8 mouse cellular contexts compared by ENCODE assay signal in the genomic region with DNA sequence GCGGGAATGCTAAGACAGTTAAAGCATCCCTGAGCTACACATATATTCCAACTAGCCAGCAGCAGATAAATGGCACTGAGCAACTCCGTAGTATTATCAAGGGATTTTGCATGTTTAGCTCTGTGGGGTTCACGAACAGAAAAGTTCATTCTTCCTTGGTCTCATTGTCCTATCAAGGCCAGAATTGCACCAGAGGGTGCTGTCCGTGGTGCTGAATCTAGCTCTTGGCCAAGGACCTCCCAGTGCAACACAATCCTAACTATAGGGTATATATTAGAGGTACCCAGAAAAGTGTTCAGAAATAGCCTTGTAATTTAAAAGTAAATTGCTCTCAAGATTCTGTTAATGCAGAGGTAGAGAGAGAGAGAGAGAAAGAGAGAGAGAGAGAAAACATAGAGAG.
DNase-seq lines count a peak whose midpoint lies in the region; ATAC-seq and TF ChIP-seq lines count a peak whose summit lies in the region.

No protein-coding gene starts in this region.

- H3K4me1 ChIP-seq in hindbrain, embryonic 11.5 days (replicated peaks; ENCODE audit: control insufficient read depth, insufficient read depth, low read length) = no peaks in the 10 kb centered on the region
- H3K4me1 ChIP-seq in hindbrain, embryonic 16.5 days (ENCODE audit: control insufficient read depth, insufficient read depth, low read depth, low read length) = no peaks in the 10 kb centered on the region
- H3K4me1 ChIP-seq in G1E (ENCODE audit: insufficient read depth, low read depth, low read length) = no peaks in the 10 kb centered on the region
- H3K4me1 ChIP-seq in liver, embryonic 11.5 days (replicated peaks; ENCODE audit: control insufficient read depth, insufficient read depth, low read length) = no peaks in the 10 kb centered on the region
- H3K4me1 ChIP-seq in stomach, postnatal 0 days (replicated peaks; ENCODE audit: control insufficient read depth, insufficient read depth) = no peaks in the 10 kb centered on the region
- no peaks in the 10 kb centered on the region for H3K4me1 ChIP-seq in cerebellum, adult 2 months (ENCODE audit: control insufficient read depth, insufficient read depth, low read length)

- no peak overlapping the region for H3K4me2 ChIP-seq in hindbrain, embryonic 11.5 days (replicated peaks; ENCODE audit: low read depth, low read length)
- no peak overlapping the region for H3K4me2 ChIP-seq in hindbrain, embryonic 16.5 days (ENCODE audit: low read length)
- H3K4me2 ChIP-seq in liver, embryonic 11.5 days = no peak overlapping the region
- H3K4me2 ChIP-seq in stomach, postnatal 0 days (replicated peaks; ENCODE audit: low read depth) = no peak overlapping the region

- DNase-seq in hindbrain, embryonic 11.5 days (ENCODE audit: low spot score) = peak; percentile 77
- DNase-seq in G1E (ENCODE audit: low spot score) = peak; percentile 2
- DNase-seq in c-Kit-positive CD71-positive TER-119-positive erythroid progenitor cells, embryonic 14.5 days (ENCODE audit: low spot score) = peak; percentile 40
- DNase-seq in liver, embryonic 11.5 days (ENCODE audit: low spot score) = peak; percentile 46
- DNase-seq in stomach, postnatal 0 days (ENCODE audit: low spot score) = peak; percentile 65
- no peak for DNase-seq in cerebellum, adult 2 months
- DNase-seq in right cerebral cortex, adult 2 months (ENCODE audit: low spot score in 2 of 2) = no peak

- H3K9me3 ChIP-seq in hindbrain, embryonic 11.5 days (ENCODE audit: control insufficient read depth, low read length) = no peaks in the 10 kb centered on the region
- no peaks in the 10 kb centered on the region for H3K9me3 ChIP-seq in hindbrain, embryonic 16.5 days (ENCODE audit: control insufficient read depth, low read length)
- no peaks in the 10 kb centered on the region for H3K9me3 ChIP-seq in G1E (replicated peaks)
- no peaks in the 10 kb centered on the region for H3K9me3 ChIP-seq in liver, embryonic 11.5 days (ENCODE audit: control insufficient read depth, low read length)
- no peaks in the 10 kb centered on the region for H3K9me3 ChIP-seq in stomach, postnatal 0 days (ENCODE audit: control insufficient read depth, low read length)

- ATAC-seq in hindbrain, embryonic 11.5 days (ENCODE audit: low FRiP score) = no peak
- no peak for ATAC-seq in hindbrain, embryonic 16.5 days
- ATAC-seq in G1E (ENCODE audit: extremely low read depth, insufficient number of reproducible peaks, low FRiP score, poor library complexity, severe bottlenecking) = no peak
- no peak for ATAC-seq in liver, embryonic 11.5 days (replicated peaks; ENCODE audit: low FRiP score)
- no peak for ATAC-seq in stomach, postnatal 0 days (ENCODE audit: low FRiP score, low TSS enrichment)

- TF ChIP-seq EP300 in stomach, postnatal 0 days (optimal IDR thresholded peaks at IDR 0.05) = no peak

- H3K27me3 ChIP-seq in hindbrain, embryonic 11.5 days (ENCODE audit: control insufficient read depth, insufficient read depth, low read length) = no peaks in the 10 kb centered on the region
- H3K27me3 ChIP-seq in hindbrain, embryonic 16.5 days (replicated peaks; ENCODE audit: control insufficient read depth, insufficient read depth, low read length) = peaks cover 2% of the 10 kb centered on the region; the same call in 1 of the 2 replicates
- H3K27me3 ChIP-seq in G1E (ENCODE audit: insufficient read depth, low read length) = no peaks in the 10 kb centered on the region
- H3K27me3 ChIP-seq in liver, embryonic 11.5 days (replicated peaks; ENCODE audit: control insufficient read depth, insufficient read depth, low read length) = no peaks in the 10 kb centered on the region
- no peaks in the 10 kb centered on the region for H3K27me3 ChIP-seq in stomach, postnatal 0 days (ENCODE audit: control insufficient read depth, insufficient read depth, low read length)
- no peaks in the 10 kb centered on the region for H3K27me3 ChIP-seq in cerebellum, adult 2 months (ENCODE audit: control insufficient read depth, insufficient read depth, low read length)

- TF ChIP-seq CTCF in G1E (IDR thresholded peaks at IDR 0.05; ENCODE audit: low read depth, low read length) = no peak
- no peak for TF ChIP-seq CTCF in stomach, postnatal 0 days (IDR thresholded peaks at IDR 0.05; ENCODE audit: low read depth)
- no peak for TF ChIP-seq CTCF in cerebellum, adult 2 months (IDR thresholded peaks at IDR 0.05; ENCODE audit: borderline replicate concordance, insufficient read depth, low read depth, low read length)

- no peaks in the 10 kb centered on the region for H3K36me3 ChIP-seq in hindbrain, embryonic 11.5 days (ENCODE audit: control insufficient read depth, insufficient read depth, low read length)
- no peaks in the 10 kb centered on the region for H3K36me3 ChIP-seq in hindbrain, embryonic 16.5 days (ENCODE audit: control insufficient read depth, insufficient read depth, low read length)
- H3K36me3 ChIP-seq in G1E (replicated peaks) = no peaks in the 10 kb centered on the region
- H3K36me3 ChIP-seq in liver, embryonic 11.5 days (ENCODE audit: control insufficient read depth, insufficient read depth, low read length) = no peaks in the 10 kb centered on the region
- H3K36me3 ChIP-seq in stomach, postnatal 0 days (ENCODE audit: control insufficient read depth, insufficient read depth, low read length) = no peaks in the 10 kb centered on the region

- no peak overlapping the region for H3K9ac ChIP-seq in hindbrain, embryonic 11.5 days (ENCODE audit: low read depth, low read length)
- no peak overlapping the region for H3K9ac ChIP-seq in hindbrain, embryonic 16.5 days (ENCODE audit: low read depth, low read length)
- no peak overlapping the region for H3K9ac ChIP-seq in liver, embryonic 11.5 days (ENCODE audit: low read depth, low read length)
- H3K9ac ChIP-seq in stomach, postnatal 0 days (ENCODE audit: low read length) = no peak overlapping the region

- no peak overlapping the region for H3K27ac ChIP-seq in hindbrain, embryonic 11.5 days (ENCODE audit: low read depth, low read length)
- H3K27ac ChIP-seq in hindbrain, embryonic 16.5 days (ENCODE audit: low read depth, low read length) = no peak overlapping the region
- H3K27ac ChIP-seq in liver, embryonic 11.5 days (ENCODE audit: low read depth, low read length) = no peak overlapping the region
- no peak overlapping the region for H3K27ac ChIP-seq in stomach, postnatal 0 days (replicated peaks)
- H3K27ac ChIP-seq in cerebellum, adult 2 months (ENCODE audit: insufficient read depth, low read length) = no peak overlapping the region

- no peak for TF ChIP-seq POLR2A in cerebellum, adult 2 months (IDR thresholded peaks at IDR 0.05; ENCODE audit: borderline replicate concordance, insufficient read depth, low read length)

- no peak overlapping the region for H3K4me3 ChIP-seq in hindbrain, embryonic 11.5 days (ENCODE audit: low read depth, low read length)
- H3K4me3 ChIP-seq in hindbrain, embryonic 16.5 days (ENCODE audit: low read length) = no peak overlapping the region
- H3K4me3 ChIP-seq in G1E (ENCODE audit: low read depth, low read length) = no peak overlapping the region
- H3K4me3 ChIP-seq in liver, embryonic 11.5 days (ENCODE audit: low read depth, low read length) = no peak overlapping the region
- no peak overlapping the region for H3K4me3 ChIP-seq in stomach, postnatal 0 days (ENCODE audit: low read depth, low read length)
- H3K4me3 ChIP-seq in cerebellum, adult 2 months (replicated peaks; ENCODE audit: insufficient read depth, low read depth, low read length) = no peak overlapping the region

- WGBS in hindbrain, embryonic 11.5 days = 41% methylated on average over 4 of the region's 4 CpGs
- 33% methylated on average over 4 of the region's 4 CpGs for WGBS in hindbrain, embryonic 16.5 days
- 40% methylated on average over 4 of the region's 4 CpGs for WGBS in liver, embryonic 11.5 days
- WGBS in stomach, postnatal 0 days = 24% methylated on average over 4 of the region's 4 CpGs
- whole genome bisulfite sequencing in cerebellum, adult 2 months = 50% methylated on average over 4 of the region's 4 CpGs

Comparison
In these comparisons a context has a peak if more than half of its experiments do, and no peak if none do; other contexts are left out.
1. DNase-seq: peak in hindbrain, embryonic 11.5 days (single experiment), G1E (single experiment), c-Kit-positive CD71-positive TER-119-positive erythroid progenitor cells, embryonic 14.5 days (single experiment), liver, embryonic 11.5 days (single experiment) and stomach, postnatal 0 days (single experiment); none in cerebellum, adult 2 months (0 of 2) and right cerebral cortex, adult 2 months (0 of 2).